Mouse (Mus musculus): Measurements from ENCODE around the gene Cbfb.
"Not testable (repeated sequence)": the region's sequence is repeated elsewhere in the genome, so short reads cannot be mapped to it uniquely, and the experiment has no call there.

Gene Cbfb

GRCm38 (mm10) chr8:105182201-105182600 is 11.7 kb downstream of the Cbfb start:
- no peak for DNase-seq (ENCODE audit: low spot score in 2 of 2)

GRCm38 (mm10) chr8:105186467-105187005 is 16.1 kb downstream of the Cbfb start:
- DNase-seq (ENCODE audit: low spot score in 2 of 2) = no peak

GRCm38 (mm10) chr8:105192182-105192581 is 21.7 kb downstream of the Cbfb start:
- DNase-seq (ENCODE audit: low spot score in 2 of 2) = no peak

GRCm38 (mm10) chr8:105205748-105206147 is 35.3 kb downstream of the Cbfb start:
- no peak for DNase-seq (ENCODE audit: low spot score in 2 of 2)

GRCm38 (mm10) chr8:105206766-105207275 is 36.3 kb downstream of the Cbfb start:
- DNase-seq (ENCODE audit: low spot score in 2 of 2) = no peak

- DNase-seq (ENCODE audit: low spot score in 2 of 2) = no peak
Measured at GRCm38 (mm10) chr8:105207675-105208273, 37.3 kb downstream of the Cbfb start.

GRCm38 (mm10) chr8:105209153-105210110 is 39.0 kb downstream of the Cbfb start:
- no peak for DNase-seq (ENCODE audit: low spot score in 2 of 2)

- DNase-seq (ENCODE audit: low spot score in 2 of 2) = no peak
Measured at GRCm38 (mm10) chr8:105214104-105214503, 43.6 kb downstream of the Cbfb start.

- no peak for DNase-seq (ENCODE audit: low spot score in 2 of 2)
Measured at GRCm38 (mm10) chr8:105217926-105218522, 47.5 kb downstream of the Cbfb start.

- no peak for DNase-seq (ENCODE audit: low spot score in 2 of 2)
Measured at GRCm38 (mm10) chr8:105223850-105224249, 53.4 kb downstream of the Cbfb start.

GRCm38 (mm10) chr8:105224413-105225271 is 54.2 kb downstream of the Cbfb start, which contains the start of gene D230025D16Rik:
Gene D230025D16Rik (plus strand): TSS chr8:105225145.
- DNase-seq (ENCODE audit: low spot score in 2 of 2) = peak; percentile 89 to 92

- no peak for DNase-seq (ENCODE audit: low spot score in 2 of 2)
Measured at GRCm38 (mm10) chr8:105225272-105225593, 54.8 kb downstream of the Cbfb start.

GRCm38 (mm10) chr8:105225917-105226316 is 55.4 kb downstream of the Cbfb start:
- no peak for DNase-seq (ENCODE audit: low spot score in 2 of 2)

GRCm38 (mm10) chr8:105231503-105232320 is 61.2 kb downstream of the Cbfb start:
- DNase-seq (ENCODE audit: low spot score in 2 of 2) = no peak

GRCm38 (mm10) chr8:105232321-105232693 is 61.8 kb downstream of the Cbfb start:
- not testable (repeated sequence) for DNase-seq (ENCODE audit: low spot score in 2 of 2)

- DNase-seq (ENCODE audit: low spot score in 2 of 2) = no peak
Measured at GRCm38 (mm10) chr8:105233126-105233935, 62.9 kb downstream of the Cbfb start.

GRCm38 (mm10) chr8:105235206-105235605 is 64.7 kb downstream of the Cbfb start:
- no peak for DNase-seq (ENCODE audit: low spot score in 2 of 2)

GRCm38 (mm10) chr8:105237442-105238142 is 67.1 kb downstream of the Cbfb start:
- DNase-seq (ENCODE audit: low spot score in 2 of 2) = no peak

GRCm38 (mm10) chr8:105241016-105241415 is 70.5 kb downstream of the Cbfb start:
- no peak for DNase-seq (ENCODE audit: low spot score in 2 of 2)
